Mouse (Mus musculus) C2C12 (cell line): Measurements from ENCODE around the gene Kbtbd4. TPM values are rescaled to one million over a fixed set of nuclear protein-coding genes. Genes with fewer than 3 reads are reported as not detected.

Experiments used
- H3K27me3 ChIP-seq: one replicate; pipeline ENCODE4 v1.6.1; 2011; ENCODE audit not compliant: control insufficient read depth, insufficient read depth, insufficient read length
- H3K36me3 ChIP-seq: one replicate; pipeline ENCODE4 v1.6.1; 2011; ENCODE audit not compliant: control insufficient read depth, insufficient read depth
- H3K4me3 ChIP-seq: one replicate; pipeline ENCODE4 v1.5.1; 2011; ENCODE audit warnings: mild to moderate bottlenecking, control low read depth; ENCODE audit not compliant: poor library complexity, insufficient read depth, severe bottlenecking
- H3K79me2 ChIP-seq: one replicate; pipeline ENCODE4 v1.6.1; 2011; ENCODE audit not compliant: control insufficient read depth, insufficient read depth
- H3K79me3 ChIP-seq: one replicate; pipeline ENCODE4 v1.6.1; 2011; ENCODE audit warnings: low read depth, control low read depth
- H3ac ChIP-seq: one replicate; pipeline ENCODE3; 2011; ENCODE audit warnings: low read depth; ENCODE audit not compliant: control insufficient read depth, insufficient read length
- CEBPB ChIP-seq: IDR thresholded peaks from one replicate; pipeline ENCODE4 v1.6.1; 2011; ENCODE audit warnings: low read depth, mild to moderate bottlenecking, control low read depth, moderate library complexity
- CTCF ChIP-seq: IDR thresholded peaks from one replicate; pipeline ENCODE4 v1.5.1; 2011; ENCODE audit not compliant: control insufficient read depth, insufficient read depth, insufficient read length
- FOSL1 ChIP-seq: IDR thresholded peaks from one replicate; pipeline ENCODE4 v1.8.0; 2011; ENCODE audit warnings: mild to moderate bottlenecking, low read length; ENCODE audit not compliant: poor library complexity, insufficient read depth, severe bottlenecking
- MAX ChIP-seq: IDR thresholded peaks from one replicate; pipeline ENCODE4 v1.6.1; 2011; ENCODE audit warnings: mild to moderate bottlenecking, control low read depth
- MYOD1 ChIP-seq: IDR thresholded peaks from one replicate; pipeline ENCODE4 v1.6.1; 2011; ENCODE audit warnings: low read depth; ENCODE audit not compliant: control insufficient read depth, insufficient read length
- MYOG ChIP-seq: IDR thresholded peaks from one replicate; pipeline ENCODE4 v1.6.1; 2011; ENCODE audit not compliant: control insufficient read depth, insufficient read length; ENCODE audit errors: extremely low read depth
- USF1 ChIP-seq: IDR thresholded peaks from one replicate; pipeline ENCODE4 v1.6.1; 2011; ENCODE audit warnings: low read depth, mild to moderate bottlenecking, control low read depth, moderate library complexity
- long read RNA-seq, 2 experiments: library from polyadenylated mRNA; unstranded; transcript quantifications; one replicate each; pipeline ENCODE4 v2.0.0; 2019 to 2020
- polyA plus RNA-seq: library from polyadenylated mRNA; unstranded; fragments of >200 nt; fragmentation: generic; extraction: Trizol; gene quantifications from one replicate; pipeline ENCODE4 v1.2.1, GENCODE M21; 2012; ENCODE audit warnings: missing spikeins

Kbtbd4 gene
- polyA plus RNA-seq: 17.3 TPM
- long read RNA-seq, experiment 1, transcript Kbtbd4-201 (4 exons, 2,437 nt): major isoform, 29 of 36 reads
- long read RNA-seq, experiment 1, partial matches to known transcripts: 3 of 36 reads
- long read RNA-seq, experiment 1, other reads (novel, unspliced or antisense): 1 of 36 reads
- long read RNA-seq, experiment 2, transcript Kbtbd4-202 (4 exons, 2,343 nt): minor isoform, 30 of 220 reads
- long read RNA-seq, experiment 2, transcript Kbtbd4-201 (4 exons, 2,437 nt): major isoform, 178 of 220 reads
- long read RNA-seq, experiment 2, partial matches to known transcripts: 0 of 220 reads
- long read RNA-seq, experiment 2, other reads (novel, unspliced or antisense): 12 of 220 reads

DNA sequence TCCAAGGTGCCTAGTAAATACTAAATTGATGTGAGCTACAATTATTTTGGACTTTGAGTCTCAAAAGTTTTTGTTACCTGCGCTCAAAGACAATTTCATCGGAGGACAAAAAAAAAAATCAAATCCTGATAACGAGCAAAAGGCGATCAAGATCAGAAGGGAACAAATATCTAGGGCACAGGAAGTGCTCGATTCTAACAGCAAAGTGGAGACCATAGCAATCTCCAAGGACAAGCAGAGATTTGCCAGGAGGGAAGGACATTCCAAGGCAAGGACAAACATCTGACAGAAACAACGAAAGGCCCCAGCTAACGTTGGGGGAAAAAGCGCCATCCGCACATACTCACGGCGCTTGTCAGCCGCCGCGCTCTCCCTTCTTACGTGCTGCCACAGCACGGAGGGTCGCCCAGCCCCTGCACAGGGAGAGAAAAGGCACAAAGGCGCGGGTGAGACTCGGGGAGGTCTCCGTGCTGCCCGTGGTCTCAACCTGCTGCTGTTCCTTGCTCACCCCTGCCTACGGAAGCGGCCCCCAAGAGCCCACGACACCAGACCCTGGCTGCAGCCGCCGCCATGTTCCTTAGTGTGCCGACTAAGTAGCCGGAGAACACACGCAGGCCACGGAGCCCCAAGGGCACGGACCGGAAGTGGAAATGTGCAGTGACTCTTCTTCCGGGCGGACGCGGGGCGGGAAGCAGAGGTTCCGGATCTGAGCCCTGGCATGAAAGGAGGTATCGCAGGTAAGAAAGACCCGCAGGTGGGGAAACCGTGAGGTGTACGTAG is at the start of gene Kbtbd4, which contains the start of gene Ndufs3:
Gene Kbtbd4 (plus strand): TSS at position 665 of the 780 bp plus-strand sequence.
Gene Ndufs3 (minus strand): TSS at position 752 of the 780 bp plus-strand sequence.
- Histone ChIP-seq H3ac (peak within 1 kb of the TSS; percentile 81), H3K4me3 (peak within 1 kb of the TSS; percentile 91), H3K79me2 (peaks cover 65% of the 10 kb centered on the region), H3K27me3 (no peaks in the 10 kb centered on the region), H3K79me3 (peaks cover 30% of the 10 kb centered on the region), H3K36me3 (peaks cover 62% of the 10 kb centered on the region)
- TF ChIP-seq MAX (peak; percentile 90), MYOD1 (no peak)

DNA sequence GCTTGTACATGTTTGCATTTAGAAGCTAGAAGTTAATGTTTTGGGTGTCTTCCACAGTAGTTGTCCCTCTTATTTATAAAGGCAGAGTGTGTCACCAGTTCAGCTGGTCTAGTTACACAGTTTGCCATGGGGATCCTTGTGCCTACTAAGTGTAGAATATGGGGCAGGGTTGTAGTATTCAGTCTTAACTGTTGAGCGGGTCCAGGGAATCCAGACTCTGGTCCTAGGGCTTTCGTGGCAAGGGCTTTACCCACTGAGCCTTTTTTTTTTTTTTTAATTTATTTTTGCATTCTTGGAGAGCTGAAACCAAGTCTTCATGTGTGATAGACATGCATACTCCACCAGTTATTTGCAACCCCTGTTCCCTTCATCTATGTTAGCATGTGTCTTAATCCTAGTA is 43.1 kb upstream of the Kbtbd4 start:
- H3K27me3 ChIP-seq: no peaks in the 10 kb centered on the region
- no peaks in the 10 kb centered on the region for H3K79me3 ChIP-seq
- H3K79me2 ChIP-seq: no peaks in the 10 kb centered on the region
- peaks cover 88% of the 10 kb centered on the region for H3K36me3 ChIP-seq
- TF ChIP-seq FOSL1: no peak
- no peak for TF ChIP-seq MAX
- TF ChIP-seq MYOG: no peak
- no peak for TF ChIP-seq USF1
- no peak for TF ChIP-seq MYOD1
- no peak for TF ChIP-seq CEBPB
- no peak for TF ChIP-seq CTCF
- H3K4me3 ChIP-seq: no peak overlapping the region
- H3ac ChIP-seq: no peak overlapping the region

DNA sequence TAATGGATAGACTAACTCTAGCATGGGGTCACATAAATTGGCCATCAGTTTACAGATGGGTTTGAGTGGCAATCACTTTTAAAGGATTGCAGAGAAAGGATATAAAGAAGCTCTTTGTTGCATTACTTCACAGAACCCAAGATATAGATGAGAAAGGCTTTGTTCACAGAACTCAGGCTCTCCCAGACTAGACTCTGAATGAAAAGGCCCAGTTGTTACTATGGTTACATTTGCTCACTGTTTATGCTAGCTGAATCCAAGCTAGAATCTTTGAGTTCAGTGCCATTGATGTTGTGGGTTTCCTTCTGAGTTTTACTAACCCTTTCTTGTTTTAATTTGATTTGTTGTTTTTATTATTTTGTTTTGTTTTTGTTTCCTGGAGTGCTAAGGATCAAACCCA is 40.4 kb upstream of the Kbtbd4 start:
- Histone ChIP-seq H3K4me3 (no peak overlapping the region), H3K79me3 (no peaks in the 10 kb centered on the region), H3K79me2 (no peaks in the 10 kb centered on the region), H3K27me3 (no peaks in the 10 kb centered on the region), H3ac (no peak overlapping the region), H3K36me3 (peaks cover 92% of the 10 kb centered on the region)
- TF ChIP-seq MYOD1 (no peak), FOSL1 (no peak), USF1 (no peak), MYOG (no peak), MAX (no peak)

DNA sequence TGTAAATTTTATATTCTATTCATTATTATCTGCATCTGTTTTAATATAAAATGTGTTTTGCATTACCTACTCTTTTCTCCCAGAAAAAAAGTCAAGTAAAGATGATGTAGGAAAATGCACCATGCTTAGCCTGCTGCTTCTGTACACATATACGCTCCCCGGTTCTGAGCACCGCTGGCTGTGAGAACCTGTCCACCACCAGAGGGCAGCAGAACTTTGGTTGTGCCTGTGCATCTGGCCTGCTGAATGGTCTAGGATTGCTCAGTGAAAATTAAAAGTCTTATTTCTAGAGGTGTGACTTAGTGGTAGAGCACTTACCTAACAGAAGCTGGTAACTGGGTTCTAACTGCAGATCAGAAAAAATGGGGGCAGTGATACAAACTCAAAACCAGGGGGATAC is 38.0 kb upstream of the Kbtbd4 start:
- Histone ChIP-seq H3K79me2 (no peaks in the 10 kb centered on the region), H3K79me3 (no peaks in the 10 kb centered on the region), H3K27me3 (no peaks in the 10 kb centered on the region), H3K4me3 (no peak overlapping the region), H3K36me3 (peaks cover 73% of the 10 kb centered on the region), H3ac (no peak overlapping the region)
- TF ChIP-seq CTCF (peak; percentile 81), CEBPB (no peak), USF1 (no peak)

DNA sequence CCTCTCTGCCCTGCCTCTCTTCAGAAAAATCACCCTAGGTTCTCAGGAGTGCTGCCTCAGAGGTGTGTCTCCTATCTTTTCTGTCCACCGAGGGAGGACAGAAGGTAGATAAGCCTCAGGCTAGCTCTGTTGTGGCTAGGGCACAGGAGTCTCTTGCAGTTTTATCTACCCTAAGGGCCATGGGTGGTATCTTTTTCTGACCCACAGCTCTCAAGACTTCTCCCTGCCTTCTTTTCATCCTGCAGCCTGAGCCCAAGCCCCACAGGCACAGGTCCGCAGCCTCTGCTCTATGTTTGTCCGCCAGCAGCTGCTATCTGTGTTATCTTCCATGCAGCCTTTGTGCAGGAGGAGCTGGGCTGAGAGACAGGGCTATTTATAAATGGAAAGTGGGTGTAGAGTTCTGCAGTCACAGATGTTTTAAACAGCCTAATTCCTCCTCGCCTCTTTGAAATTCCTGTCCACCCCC is 34.4 kb upstream of the Kbtbd4 start:
- Histone ChIP-seq H3K36me3 (peaks cover 37% of the 10 kb centered on the region), H3K4me3 (no peak overlapping the region), H3K27me3 (no peaks in the 10 kb centered on the region), H3K79me3 (no peaks in the 10 kb centered on the region), H3K79me2 (no peaks in the 10 kb centered on the region), H3ac (no peak overlapping the region)
- TF ChIP-seq MYOD1 (peak; percentile 11), MYOG (no peak)
